Mouse (Mus musculus): ENCODE data around the gene Mief1. TPM values are rescaled to one million over a fixed set of nuclear protein-coding genes. Genes with fewer than 3 reads are reported as not detected.

The Mief1 gene
- total and polyA plus RNA-seq, 2 experiments: 13.4 to 17.1 TPM

GRCm38 (mm10) chr15:80192847-80193246, 41.0 kb upstream of the Mief1 start:
- Histone ChIP-seq H3K27me3 (ENCODE audit: control insufficient read depth, insufficient read depth, low read length) (no peaks in the 10 kb centered on the region), H3K27ac (replicated peaks; ENCODE audit: insufficient read depth, low read depth, low read length) (no peak overlapping the region), H3K4me3 (ENCODE audit: insufficient read depth, low read depth, low read length) (no peak overlapping the region), H3K4me1 (ENCODE audit: control insufficient read depth, insufficient read depth, low read length) (0 out of 2 replicates have a peak, but pooled peaks cover 2% of the 10 kb centered on the region), H3K9ac (ENCODE audit: low read depth, low read length) (no peak overlapping the region), H3K79me2 (ENCODE audit: control insufficient read depth, insufficient read depth, low read length) (no peaks in the 10 kb centered on the region), H3K36me3 (ENCODE audit: control insufficient read depth, insufficient read depth, low read length) (no peaks in the 10 kb centered on the region)
- TF ChIP-seq POLR2A (IDR thresholded peaks at IDR 0.05; ENCODE audit: extremely low read depth, insufficient read depth, low read length): no peak
- TF ChIP-seq CTCF (IDR thresholded peaks at IDR 0.05; ENCODE audit: low read depth, low read length): no peak
- 77% methylated on average over 7 of the region's 7 CpGs for WGBS
- DNase-seq (ENCODE audit: extremely low read depth, low read depth, low spot score): no peak

- TF ChIP-seq POLR2A (IDR thresholded peaks at IDR 0.05; ENCODE audit: extremely low read depth, insufficient read depth, low read length) (no peak), CTCF (IDR thresholded peaks at IDR 0.05; ENCODE audit: low read depth, low read length) (no peak)
- WGBS: 97% methylated on average over 2 of the region's 2 CpGs
- no peak for DNase-seq (ENCODE audit: extremely low read depth, low read depth, low spot score)
- Histone ChIP-seq H3K36me3 (ENCODE audit: control insufficient read depth, insufficient read depth, low read length) (no peaks in the 10 kb centered on the region), H3K79me2 (ENCODE audit: control insufficient read depth, insufficient read depth, low read length) (no peaks in the 10 kb centered on the region), H3K27ac (replicated peaks; ENCODE audit: insufficient read depth, low read depth, low read length) (no peak overlapping the region), H3K9ac (ENCODE audit: low read depth, low read length) (no peak overlapping the region), H3K27me3 (ENCODE audit: control insufficient read depth, insufficient read depth, low read length) (no peaks in the 10 kb centered on the region), H3K4me1 (ENCODE audit: control insufficient read depth, insufficient read depth, low read length) (no peaks in the 10 kb centered on the region), H3K4me3 (ENCODE audit: insufficient read depth, low read depth, low read length) (no peak overlapping the region)
Measured at GRCm38 (mm10) chr15:80199556-80199955, 34.3 kb upstream of the Mief1 start.

DNA sequence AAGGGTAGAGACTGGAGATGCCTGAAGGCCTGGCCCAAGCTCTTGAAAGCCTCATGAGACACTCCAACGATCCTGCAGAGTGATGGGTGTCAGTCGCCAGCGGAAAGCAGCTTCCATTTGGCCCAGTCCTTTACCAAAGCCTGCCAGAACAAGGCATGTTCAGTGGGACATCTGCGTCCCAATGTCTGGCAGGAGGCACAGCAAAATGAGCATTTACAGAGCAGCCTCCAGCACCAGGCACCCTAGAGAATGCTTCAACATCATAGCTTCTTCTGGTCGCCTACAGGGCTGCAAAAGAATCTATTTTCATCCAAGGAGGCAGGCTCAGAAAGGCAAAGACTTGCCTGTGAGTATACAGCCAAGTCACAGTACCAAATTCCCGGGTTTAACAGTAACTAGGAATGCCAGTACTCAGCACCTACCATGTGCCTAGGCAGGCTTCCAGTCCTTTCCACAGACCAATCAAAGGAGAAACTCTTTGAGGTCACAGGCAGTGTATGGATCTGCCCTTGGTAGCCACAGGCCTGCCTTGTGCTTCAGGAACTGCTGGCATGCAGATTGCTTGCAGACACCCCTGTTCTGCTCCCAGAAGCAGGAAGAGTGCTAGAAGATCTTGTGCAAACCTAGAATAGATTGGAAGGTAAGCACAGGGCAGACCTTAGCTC, 31.6 kb upstream of the Mief1 start:
- no peak for DNase-seq (ENCODE audit: extremely low read depth, low read depth, low spot score)
- WGBS: 80% methylated on average over 6 of the region's 6 CpGs

GRCm38 (mm10) chr15:80203406-80203805, 30.4 kb upstream of the Mief1 start:
- DNase-seq (ENCODE audit: extremely low read depth, low read depth, low spot score): no peak
- Histone ChIP-seq H3K4me1 (ENCODE audit: control insufficient read depth, insufficient read depth, low read length) (no peaks in the 10 kb centered on the region), H3K27me3 (ENCODE audit: control insufficient read depth, insufficient read depth, low read length) (no peaks in the 10 kb centered on the region), H3K9ac (ENCODE audit: low read depth, low read length) (no peak overlapping the region), H3K36me3 (ENCODE audit: control insufficient read depth, insufficient read depth, low read length) (no peaks in the 10 kb centered on the region), H3K4me3 (ENCODE audit: insufficient read depth, low read depth, low read length) (no peak overlapping the region), H3K27ac (replicated peaks; ENCODE audit: insufficient read depth, low read depth, low read length) (no peak overlapping the region), H3K79me2 (ENCODE audit: control insufficient read depth, insufficient read depth, low read length) (no peaks in the 10 kb centered on the region)
- 20% methylated on average over 4 of the region's 4 CpGs for WGBS
- TF ChIP-seq CTCF (IDR thresholded peaks at IDR 0.05; ENCODE audit: low read depth, low read length) (no peak), POLR2A (IDR thresholded peaks at IDR 0.05; ENCODE audit: extremely low read depth, insufficient read depth, low read length) (no peak)

More for the DNA sequence above, 31.6 kb upstream of the Mief1 start:
- Histone ChIP-seq H3K36me3 (ENCODE audit: control insufficient read depth, insufficient read depth, low read length) (no peaks in the 10 kb centered on the region), H3K4me1 (ENCODE audit: control insufficient read depth, insufficient read depth, low read length) (no peaks in the 10 kb centered on the region), H3K4me3 (ENCODE audit: insufficient read depth, low read depth, low read length) (no peak overlapping the region), H3K27me3 (ENCODE audit: control insufficient read depth, insufficient read depth, low read length) (no peaks in the 10 kb centered on the region), H3K79me2 (ENCODE audit: control insufficient read depth, insufficient read depth, low read length) (no peaks in the 10 kb centered on the region), H3K27ac (replicated peaks; ENCODE audit: insufficient read depth, low read depth, low read length) (no peak overlapping the region), H3K9ac (ENCODE audit: low read depth, low read length) (no peak overlapping the region)
- TF ChIP-seq CTCF (IDR thresholded peaks at IDR 0.05; ENCODE audit: low read depth, low read length) (no peak), POLR2A (IDR thresholded peaks at IDR 0.05; ENCODE audit: extremely low read depth, insufficient read depth, low read length) (no peak)

DNA sequence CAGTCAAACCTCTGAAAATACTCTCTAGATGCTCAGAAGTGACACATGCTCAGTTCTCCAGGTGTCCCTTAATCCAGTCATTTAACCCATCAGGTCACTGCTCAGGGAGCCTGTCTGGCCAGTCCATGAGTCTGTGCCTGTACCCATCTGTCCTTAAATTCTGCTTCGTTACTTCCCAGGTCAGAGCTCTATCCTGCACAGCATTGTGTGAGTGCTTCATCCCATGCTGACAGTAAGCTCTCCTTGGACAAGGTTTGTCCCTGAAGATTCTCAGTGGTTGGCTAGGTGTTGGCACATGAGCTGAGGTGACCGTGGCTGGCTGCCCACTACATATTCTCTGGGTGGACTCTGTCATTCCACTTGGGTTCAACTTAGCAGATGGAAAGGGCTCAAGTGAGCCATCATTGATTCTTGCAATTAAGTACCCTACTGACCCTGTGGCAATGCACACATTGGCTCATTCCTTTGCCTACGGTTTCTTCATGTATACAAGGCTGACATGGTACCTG, 27.7 kb upstream of the Mief1 start:
- Histone ChIP-seq H3K4me3 (ENCODE audit: insufficient read depth, low read depth, low read length) (no peak overlapping the region), H3K27me3 (ENCODE audit: control insufficient read depth, insufficient read depth, low read length) (no peaks in the 10 kb centered on the region), H3K36me3 (ENCODE audit: control insufficient read depth, insufficient read depth, low read length) (no peaks in the 10 kb centered on the region), H3K79me2 (ENCODE audit: control insufficient read depth, insufficient read depth, low read length) (no peaks in the 10 kb centered on the region), H3K27ac (replicated peaks; ENCODE audit: insufficient read depth, low read depth, low read length) (no peak overlapping the region), H3K4me1 (ENCODE audit: control insufficient read depth, insufficient read depth, low read length) (no peaks in the 10 kb centered on the region), H3K9ac (ENCODE audit: low read depth, low read length) (no peak overlapping the region)
- no peak for DNase-seq (ENCODE audit: extremely low read depth, low read depth, low spot score)
- WGBS: 78% methylated on average over 3 of the region's 3 CpGs
- TF ChIP-seq POLR2A (IDR thresholded peaks at IDR 0.05; ENCODE audit: extremely low read depth, insufficient read depth, low read length) (no peak), CTCF (IDR thresholded peaks at IDR 0.05; ENCODE audit: low read depth, low read length) (no peak)

- TF ChIP-seq CTCF (IDR thresholded peaks at IDR 0.05; ENCODE audit: low read depth, low read length): no peak
- no peak for TF ChIP-seq POLR2A (IDR thresholded peaks at IDR 0.05; ENCODE audit: extremely low read depth, insufficient read depth, low read length)
- Histone ChIP-seq H3K9ac (ENCODE audit: low read depth, low read length) (no peak overlapping the region), H3K27me3 (ENCODE audit: control insufficient read depth, insufficient read depth, low read length) (no peaks in the 10 kb centered on the region), H3K79me2 (ENCODE audit: control insufficient read depth, insufficient read depth, low read length) (no peaks in the 10 kb centered on the region), H3K4me3 (ENCODE audit: insufficient read depth, low read depth, low read length) (no peak overlapping the region), H3K36me3 (ENCODE audit: control insufficient read depth, insufficient read depth, low read length) (no peaks in the 10 kb centered on the region), H3K27ac (replicated peaks; ENCODE audit: insufficient read depth, low read depth, low read length) (no peak overlapping the region), H3K4me1 (ENCODE audit: control insufficient read depth, insufficient read depth, low read length) (no peaks in the 10 kb centered on the region)
- DNase-seq (ENCODE audit: extremely low read depth, low read depth, low spot score): no peak
- WGBS: 23% methylated on average over 4 of the region's 4 CpGs
Measured at GRCm38 (mm10) chr15:80208446-80208845, 25.4 kb upstream of the Mief1 start.
